Mouse (Mus musculus): ENCODE measurements around the gene Parp14.

Parp14 gene

DNA sequence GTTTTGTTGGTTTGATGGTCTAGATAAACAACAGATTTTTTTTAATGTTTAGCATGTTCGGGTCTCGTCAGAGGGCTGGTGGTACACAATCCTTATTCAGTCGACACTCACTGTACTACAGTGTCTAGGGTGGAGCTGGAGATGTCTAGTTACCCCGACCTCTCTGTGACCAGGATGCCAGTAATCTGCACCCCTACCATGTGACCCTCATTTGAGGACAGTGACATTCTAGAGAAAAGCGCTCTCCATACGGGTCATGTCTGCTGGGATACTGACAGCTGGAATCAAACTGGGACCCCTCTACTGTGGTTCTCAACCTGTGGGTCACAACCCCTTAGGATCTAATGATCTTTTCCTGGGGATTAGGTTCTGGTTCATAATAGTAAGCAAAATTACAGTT lies 1.7 kb downstream of the Parp14 start:
- DNase-seq (ENCODE audit: low spot score): no peak

DNA sequence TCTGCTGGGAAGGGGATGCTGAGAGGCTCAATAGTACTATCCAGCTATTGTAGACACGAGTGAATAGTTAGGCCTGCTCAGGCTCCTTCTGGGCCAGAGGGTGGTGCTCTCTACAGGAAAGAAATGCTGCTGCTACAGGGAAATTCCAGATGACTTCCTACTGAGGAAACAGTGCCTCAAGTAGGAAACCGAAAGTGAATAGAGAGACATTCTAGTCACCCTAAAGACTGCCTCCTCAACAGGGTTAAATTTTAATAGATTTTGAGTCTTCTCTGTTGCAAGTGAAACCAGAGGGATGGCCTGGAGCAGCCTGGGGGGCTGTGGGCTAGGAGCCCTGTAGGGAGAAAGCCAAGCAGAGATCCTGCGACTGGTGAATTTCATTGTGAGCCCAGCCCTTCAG lies 2.2 kb downstream of the Parp14 start:
- no peak for DNase-seq (ENCODE audit: low spot score)

DNA sequence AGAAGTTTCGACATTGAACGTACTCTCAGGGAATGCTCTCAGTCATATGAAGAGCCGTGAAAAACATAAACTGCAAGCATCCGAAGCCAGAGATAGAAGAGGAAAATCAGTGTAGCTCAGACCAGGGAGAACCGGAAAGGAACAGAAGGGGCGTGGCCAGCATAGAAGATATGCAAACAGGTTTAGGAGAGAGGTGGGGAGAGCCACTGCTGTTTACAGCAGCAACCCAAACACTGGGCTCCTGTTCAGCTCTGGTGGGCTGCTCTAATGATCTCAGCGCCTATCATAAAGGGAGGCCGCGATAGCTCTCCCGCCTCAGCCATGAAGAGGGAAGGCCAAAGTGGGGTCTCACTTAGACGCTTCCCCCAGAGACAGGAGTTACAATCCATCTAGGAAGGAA lies 3.6 kb downstream of the Parp14 start:
- DNase-seq (ENCODE audit: low spot score): no peak

DNA sequence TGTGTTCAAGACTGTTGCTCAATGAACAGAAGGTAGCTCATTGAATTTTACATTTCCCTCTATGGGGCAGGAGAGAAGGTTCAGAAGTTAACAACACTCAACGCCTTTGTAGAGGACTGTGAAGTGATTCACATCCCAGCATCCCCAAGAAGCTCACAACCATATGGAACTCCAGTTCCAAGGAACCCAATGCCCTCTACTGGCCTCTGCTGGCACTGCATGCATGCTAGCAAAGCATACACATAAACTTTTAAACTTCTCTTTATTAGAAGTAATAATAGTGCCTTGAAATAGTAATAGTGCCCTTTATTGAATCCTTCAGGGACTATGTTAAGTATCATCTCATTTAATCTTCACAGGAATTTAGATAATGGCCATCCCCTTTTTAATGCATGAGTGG lies 9.3 kb downstream of the Parp14 start:
- DNase-seq (ENCODE audit: low spot score): no peak

DNA sequence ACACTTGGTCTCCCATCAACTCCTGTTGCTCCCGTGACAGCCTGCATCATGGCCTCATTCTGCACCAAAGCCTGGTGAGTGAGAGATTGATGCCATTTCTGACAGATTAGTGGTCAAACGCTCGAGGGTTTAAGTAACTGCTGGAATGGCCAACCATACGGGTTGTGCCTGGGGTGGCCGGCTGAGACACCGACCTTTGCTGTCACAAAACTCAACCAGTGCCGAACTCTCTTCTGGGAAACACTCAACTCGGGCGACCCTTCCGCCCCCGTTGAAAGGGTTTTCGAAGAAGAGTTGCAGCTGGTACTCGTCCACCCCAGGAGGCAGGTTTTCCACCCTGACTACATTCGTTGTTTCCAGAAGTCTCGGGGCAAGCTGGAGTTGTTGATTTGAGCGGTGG lies 11.1 kb downstream of the Parp14 start:
- DNase-seq (ENCODE audit: low spot score): no peak

- no peak for DNase-seq (ENCODE audit: low spot score)
Measured at GRCm38 (mm10) chr16:35856766-35857165, 14.6 kb downstream of the Parp14 start.

DNA sequence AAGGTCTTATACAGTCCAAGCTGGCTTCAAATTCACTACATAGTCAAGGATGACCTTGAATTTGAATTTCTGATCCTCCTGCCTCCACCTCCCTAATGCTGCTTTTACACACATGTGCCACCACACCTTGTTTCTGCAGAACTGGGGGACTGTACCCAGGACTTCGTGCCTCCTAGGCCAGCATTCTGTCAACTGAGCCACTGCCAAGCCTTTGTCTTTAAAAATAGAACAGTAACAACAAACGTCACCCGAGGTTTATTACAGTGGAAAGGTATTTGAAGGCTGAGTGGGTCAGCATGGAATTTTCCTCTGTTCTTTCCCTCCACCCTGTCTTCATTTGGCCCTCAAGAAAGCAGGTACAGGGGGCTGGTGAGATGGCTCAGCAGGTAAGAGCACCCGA lies 15.5 kb downstream of the Parp14 start:
- no peak for DNase-seq (ENCODE audit: low spot score)

GRCm38 (mm10) chr16:35847138-35847537 lies 24.2 kb downstream of the Parp14 start:
- DNase-seq (ENCODE audit: low spot score): no peak

DNA sequence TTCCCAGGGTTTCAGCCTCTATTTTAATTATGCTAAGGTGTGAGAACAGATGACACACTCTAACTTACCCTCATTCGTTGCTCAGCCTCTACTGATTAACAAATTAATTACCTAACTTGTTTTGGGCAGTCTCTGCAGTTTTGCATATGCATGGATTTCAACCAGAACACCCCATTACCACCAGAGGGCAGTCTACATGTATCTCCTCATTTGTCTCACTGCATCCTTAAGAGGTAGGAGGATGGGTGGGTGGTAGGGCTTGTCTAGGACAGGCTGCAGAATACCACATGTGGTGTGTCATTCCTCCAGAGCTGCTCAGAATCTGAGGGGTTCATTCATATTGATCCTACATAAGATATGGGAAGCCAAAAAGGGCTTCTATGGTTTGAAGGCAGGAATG lies 31.7 kb downstream of the Parp14 start:
- DNase-seq (ENCODE audit: low spot score): no peak

- no peak for DNase-seq (ENCODE audit: low spot score)
Measured at GRCm38 (mm10) chr16:35834653-35835052, 36.7 kb downstream of the Parp14 start.

GRCm38 (mm10) chr16:35832926-35833325 lies 38.4 kb downstream of the Parp14 start:
- no peak for DNase-seq (ENCODE audit: low spot score)

GRCm38 (mm10) chr16:35829999-35830398 lies 41.3 kb downstream of the Parp14 start:
- DNase-seq (ENCODE audit: low spot score): no peak

GRCm38 (mm10) chr16:35817255-35818089 lies 53.9 kb downstream of the Parp14 start:
- peak; percentile 79 for DNase-seq (ENCODE audit: low spot score)

GRCm38 (mm10) chr16:35813119-35813518 lies 58.2 kb downstream of the Parp14 start:
- no peak for DNase-seq (ENCODE audit: low spot score)

DNA sequence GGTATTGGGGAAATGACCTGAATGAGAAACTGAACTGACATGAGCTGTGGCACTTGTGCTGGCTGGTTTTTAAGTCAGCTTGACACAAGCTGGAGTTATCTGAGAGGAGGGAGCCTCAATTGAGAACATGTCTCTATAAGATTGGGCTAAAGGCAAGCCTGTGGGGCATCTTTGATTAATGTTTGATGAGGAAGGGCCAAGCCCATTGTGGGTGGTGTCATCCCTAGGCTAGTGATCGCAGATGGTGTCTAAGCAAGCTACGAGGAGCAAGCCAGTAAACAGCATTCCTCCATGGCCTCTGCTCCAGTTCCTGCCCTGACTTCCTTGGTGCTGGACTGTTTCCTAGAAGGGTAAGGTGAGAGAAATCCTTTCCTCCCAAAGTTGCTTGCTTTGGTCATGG lies 62.5 kb downstream of the Parp14 start:
- no peak for DNase-seq (ENCODE audit: low spot score)

- DNase-seq (ENCODE audit: low spot score): no peak
Measured at GRCm38 (mm10) chr16:35807663-35807992, 63.7 kb downstream of the Parp14 start.

DNA sequence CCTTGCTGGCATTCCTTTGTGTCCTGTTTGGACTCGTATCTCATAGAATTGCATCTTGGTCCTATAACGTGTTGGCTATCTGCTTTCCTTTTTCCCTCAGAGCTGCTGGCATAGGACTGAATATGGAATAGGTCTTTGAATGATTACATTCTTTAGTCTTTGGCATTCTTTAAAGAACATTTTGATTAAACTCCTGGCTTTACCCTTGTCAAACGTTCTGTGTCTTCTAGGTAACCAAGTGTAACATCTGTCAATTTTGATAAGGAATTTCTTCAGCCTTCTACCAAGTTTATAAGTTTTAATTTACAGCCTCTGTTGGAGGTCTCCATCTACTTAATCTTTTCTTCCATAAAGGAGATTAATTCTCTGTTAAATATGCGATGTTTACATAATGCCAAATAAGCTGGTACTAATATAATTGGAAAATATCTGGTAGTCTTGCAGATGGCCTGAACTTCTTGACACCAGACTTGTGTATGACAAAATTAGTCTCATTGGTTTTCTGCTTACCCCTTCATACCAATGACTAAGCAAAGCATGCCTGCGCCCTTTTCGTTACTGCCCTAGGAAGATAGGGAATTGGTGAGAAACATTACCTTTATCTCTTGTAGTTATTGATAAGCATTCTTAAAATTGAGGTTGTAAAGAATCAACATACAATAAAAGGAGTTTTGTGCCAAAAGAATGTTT lies 64.2 kb downstream of the Parp14 start:
- no peak for DNase-seq (ENCODE audit: low spot score)

DNA sequence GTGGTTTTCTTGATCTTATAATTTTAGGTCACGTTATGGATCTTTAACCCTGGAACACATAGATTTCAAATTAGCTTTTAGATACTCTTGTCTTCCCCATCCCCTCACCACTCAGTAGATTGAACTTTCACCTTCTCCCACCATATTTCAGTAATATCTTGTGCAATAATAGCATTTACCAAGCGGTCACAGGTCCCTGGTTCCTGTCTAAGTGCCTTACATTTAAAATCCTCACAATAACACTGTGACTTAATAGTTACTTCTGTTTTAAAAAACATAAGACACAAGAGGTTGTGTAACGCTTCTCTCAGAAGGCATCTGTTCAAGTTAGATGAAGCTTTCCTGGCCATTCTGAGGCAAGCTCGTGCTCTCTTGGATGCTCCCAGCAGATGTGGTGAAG lies 67.6 kb downstream of the Parp14 start:
- no peak for DNase-seq (ENCODE audit: low spot score)

GRCm38 (mm10) chr16:35802163-35802562 lies 69.2 kb downstream of the Parp14 start:
- no peak for DNase-seq (ENCODE audit: low spot score)

GRCm38 (mm10) chr16:35791962-35792521 lies 79.3 kb downstream of the Parp14 start:
- DNase-seq (ENCODE audit: low spot score): no peak

- DNase-seq (ENCODE audit: low spot score): no peak
Measured at GRCm38 (mm10) chr16:35788330-35788729, 83.0 kb downstream of the Parp14 start.

- DNase-seq (ENCODE audit: low spot score): no peak
Measured at GRCm38 (mm10) chr16:35787568-35788189, 83.7 kb downstream of the Parp14 start.

DNA sequence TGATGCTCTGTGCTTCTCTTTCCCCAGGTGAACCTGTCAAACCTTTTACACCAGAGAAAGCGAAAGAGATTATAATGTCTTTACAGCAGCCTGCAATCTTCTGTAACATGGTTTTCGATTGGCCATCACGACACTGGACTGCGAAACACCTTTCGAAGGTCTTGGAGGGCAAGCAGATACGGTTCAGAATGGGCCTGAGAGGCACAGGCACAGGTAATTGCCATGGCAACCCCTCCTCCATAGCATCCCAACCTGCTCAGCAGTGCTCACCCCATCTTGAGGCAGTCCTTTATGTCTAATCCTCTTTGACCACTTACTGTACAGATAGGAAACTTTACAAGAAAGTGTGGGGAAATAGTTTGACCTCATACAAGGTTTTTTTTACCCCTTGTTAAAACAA lies 84.2 kb downstream of the Parp14 start:
- DNase-seq (ENCODE audit: low spot score): no peak
